Mouse (Mus musculus) monocyte, adult 2 months (primary cell): ENCODE data around the gene Clip3.

Experiments used
- DNase-seq, 2 experiments: peaks; one replicate each; pipeline ENCODE4 v3.0.0; 2022; ENCODE audit warnings: low spot score in 2 of 2, low read depth in 1 of 2

The Clip3 gene

DNA sequence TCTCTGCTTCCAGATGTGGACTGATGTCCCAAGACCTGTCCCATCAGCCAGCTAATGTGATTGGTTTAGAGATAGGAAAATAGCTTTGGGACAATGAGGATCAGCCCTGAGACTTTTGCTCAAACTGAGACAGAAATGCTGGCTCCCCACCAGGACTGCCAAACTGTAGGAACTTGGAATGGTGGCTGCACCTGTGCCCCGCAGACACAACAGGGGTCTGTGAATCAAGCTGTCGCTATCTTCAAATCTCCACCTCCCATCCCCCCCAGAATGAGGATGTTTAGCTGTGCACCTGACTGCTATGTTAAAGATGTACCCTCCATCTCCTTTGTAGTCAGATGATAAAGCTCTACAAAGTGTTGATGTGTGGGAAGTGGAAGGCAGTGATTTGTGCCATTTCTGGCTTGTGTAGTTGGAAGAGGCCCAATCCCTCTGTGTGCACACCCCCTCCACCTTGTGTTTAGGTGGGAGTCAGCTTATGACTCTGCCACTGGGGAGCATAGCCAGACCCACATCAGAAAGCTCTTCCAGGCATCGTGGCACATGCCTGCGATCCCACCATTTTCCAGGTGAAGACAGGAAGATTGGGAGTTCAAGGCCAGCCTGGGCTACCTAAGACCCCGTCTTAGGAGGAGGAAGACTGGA, 32.9 kb downstream of the Clip3 start:
- no peak for DNase-seq

DNA sequence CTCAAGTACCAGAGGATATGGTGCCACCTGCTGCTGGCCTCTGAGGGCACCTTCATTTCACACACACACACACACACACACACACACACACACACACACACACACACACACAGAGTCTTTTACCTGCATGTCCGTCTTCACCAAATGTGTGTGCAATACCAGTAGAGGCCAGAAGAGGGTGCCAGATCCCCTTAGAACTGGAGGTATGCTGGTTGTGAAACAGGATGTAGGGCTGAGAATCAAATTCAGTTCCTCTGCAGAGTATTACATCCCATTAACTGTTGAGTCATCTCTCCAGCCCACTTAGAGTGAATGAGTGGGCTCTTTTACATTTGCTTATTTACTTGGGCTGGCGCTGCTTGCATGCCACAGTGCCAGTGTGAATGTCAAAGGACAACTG, 33.8 kb downstream of the Clip3 start:
- DNase-seq: peak; percentile 43 to 70

DNA sequence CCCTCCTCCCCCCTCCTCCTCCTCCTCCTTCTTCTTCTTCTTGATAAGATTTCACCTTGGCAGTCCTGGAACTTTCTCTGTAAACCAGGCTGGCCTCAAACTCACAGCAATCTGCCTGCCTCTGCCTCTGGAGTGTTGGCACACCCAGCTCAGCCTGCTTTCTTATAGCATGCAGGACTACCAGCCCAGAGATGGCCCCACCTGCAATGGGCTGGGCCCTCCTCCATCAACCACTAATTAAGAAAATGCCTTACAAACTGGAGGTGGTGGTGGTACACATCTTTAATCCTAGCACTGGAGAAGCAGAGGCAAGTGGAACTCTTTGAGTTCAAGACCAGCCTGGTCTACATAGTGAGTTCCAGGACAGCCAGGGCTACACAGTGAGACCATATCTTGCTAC, 34.9 kb downstream of the Clip3 start:
- no peak for DNase-seq

DNA sequence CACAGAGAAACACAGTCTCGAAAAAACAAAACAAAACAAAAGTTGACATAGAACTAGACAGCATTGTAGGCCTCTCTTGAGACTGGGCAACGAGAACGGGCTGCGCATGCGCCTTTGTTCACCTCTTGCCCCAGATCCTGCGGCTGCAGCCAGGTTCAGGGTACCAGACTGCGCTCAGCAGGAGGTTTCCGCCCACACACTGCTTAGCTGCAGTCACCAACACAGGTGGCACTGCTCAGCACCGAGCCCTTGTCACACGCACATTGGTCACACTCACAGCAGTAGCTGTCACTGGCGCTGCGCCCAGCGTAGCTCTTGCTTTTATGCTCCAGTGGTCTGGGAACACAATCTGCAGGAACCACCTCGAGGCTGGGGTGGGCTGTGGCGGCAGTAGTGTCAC, 35.6 kb downstream of the Clip3 start:
- DNase-seq: no peak

DNA sequence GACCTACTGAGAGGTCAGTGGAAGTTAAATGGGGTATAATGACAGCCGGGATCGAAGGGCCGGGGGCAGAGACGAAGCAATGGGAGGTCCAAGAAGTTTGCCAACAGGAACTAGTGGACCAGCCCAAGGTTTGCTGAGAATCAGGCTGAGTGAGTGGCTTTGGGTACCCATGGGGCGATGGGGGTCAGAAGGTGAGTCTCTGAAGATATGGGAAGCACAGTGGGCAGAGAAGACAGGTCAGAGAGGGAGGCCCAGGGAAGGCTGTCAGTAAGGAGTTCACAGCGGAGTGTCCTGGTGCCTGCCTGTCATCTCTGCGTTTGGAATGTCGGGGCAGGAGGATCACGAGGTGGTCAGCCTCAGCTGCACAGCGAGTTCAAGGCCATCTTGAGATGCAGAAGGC, 36.9 kb downstream of the Clip3 start:
- DNase-seq: no peak

DNA sequence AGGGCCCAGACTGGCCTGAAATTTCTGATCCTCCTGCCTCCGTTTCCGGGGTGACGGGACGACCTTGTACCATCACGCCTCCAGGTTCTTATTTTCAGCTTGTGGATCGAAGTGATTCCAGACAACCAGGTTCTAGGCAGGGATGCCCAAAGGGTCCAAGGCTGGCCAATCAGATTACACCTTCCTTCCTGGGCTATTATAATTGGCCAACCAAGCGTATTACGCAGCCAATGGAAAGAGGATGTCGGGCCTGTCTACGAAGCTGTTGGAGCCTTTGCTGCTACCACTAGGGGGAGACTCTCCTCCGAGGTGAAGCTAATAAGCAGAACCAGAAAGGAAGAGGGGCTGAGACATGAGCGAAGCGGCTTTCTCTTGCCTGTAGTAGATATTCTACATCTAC, 40.4 kb downstream of the Clip3 start:
- DNase-seq: peak; percentile 40 to 71

DNA sequence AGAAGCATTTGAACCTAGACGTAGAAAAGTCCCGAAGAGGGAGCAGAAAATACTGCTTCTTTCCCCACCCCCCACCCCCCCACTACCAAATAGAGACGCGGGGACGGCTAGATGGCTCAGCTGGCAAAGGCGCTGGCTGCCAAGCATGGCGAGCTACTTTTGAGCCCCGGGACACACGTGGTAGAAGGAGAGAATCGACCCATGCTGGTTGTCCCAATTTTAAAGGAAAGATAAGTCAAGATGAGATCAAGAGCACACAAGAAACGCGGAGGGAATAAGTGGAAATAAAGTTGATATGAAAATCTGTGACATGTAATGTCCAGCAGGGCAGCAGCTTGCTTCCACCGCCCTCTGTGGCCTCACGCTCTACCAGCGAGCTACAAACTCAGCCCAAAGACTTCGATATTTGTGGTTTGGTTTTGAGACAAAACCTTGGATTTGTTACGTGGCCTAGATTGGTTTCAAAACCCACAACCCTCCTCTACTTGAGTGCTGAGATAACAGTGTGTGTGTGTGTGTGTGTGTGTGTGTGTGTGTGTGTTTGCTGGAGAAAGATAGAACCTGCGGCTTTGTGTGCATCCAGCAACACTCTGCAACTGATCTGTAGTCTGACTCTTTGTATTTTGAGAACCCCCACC, 41.2 kb downstream of the Clip3 start:
- no peak for DNase-seq

DNA sequence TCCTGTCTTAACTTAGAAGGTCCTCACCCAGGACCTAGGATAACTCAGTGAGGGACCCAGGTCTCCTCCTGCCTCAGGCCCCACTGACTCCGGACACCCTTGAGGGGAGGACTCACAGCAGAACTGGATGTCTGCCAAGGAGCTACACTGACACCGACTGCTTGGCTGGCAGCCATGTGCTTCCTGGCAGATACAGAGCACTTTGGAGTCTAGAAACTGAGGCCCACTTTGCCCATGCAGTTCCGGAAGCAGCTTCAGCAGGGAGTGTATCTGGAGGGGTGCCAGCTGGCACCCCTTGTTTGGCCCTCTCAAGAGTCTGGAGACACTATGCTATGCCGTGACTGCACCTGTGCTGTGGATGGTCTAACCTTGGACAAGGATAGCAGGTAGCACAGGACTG, 41.9 kb downstream of the Clip3 start:
- DNase-seq: no peak

DNA sequence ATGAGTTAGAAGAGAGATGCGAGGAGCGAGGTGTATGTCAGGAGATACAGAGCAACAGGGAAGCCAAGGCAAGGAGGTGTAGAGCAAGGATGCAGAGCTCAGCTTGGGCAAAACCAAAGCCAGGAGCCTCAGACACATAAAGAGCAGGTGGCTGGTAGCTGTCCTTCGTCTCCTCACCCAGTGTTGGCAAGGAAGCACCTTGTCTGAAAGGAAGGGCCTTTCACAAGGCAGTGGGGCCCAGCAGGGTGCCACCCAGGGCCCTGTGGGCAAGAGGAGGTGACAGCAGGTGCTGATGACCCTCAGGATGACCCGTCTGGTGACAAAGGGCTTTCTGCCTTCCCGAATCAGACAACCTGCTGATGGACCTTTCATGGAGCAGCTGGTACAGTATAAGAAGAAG, 43.0 kb downstream of the Clip3 start:
- no peak for DNase-seq

DNA sequence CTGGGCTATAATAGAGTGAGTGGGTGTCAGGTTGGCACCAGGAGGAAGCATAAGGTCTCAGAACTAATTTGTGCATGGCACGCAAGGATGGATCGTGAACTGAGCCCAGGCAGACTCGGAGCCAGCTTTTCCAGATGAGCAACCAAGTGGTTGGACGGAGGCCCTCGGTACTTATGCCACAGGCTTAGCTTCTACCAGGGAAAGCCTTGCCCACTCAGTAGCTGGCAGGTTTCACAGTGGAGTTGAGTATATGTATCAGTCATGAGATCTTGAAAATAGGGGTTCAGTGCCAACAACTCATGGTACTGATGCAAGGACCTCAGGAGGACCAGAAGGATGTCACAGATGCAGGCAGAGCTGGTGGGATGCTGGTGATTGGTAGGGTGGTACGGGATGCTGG, 44.2 kb downstream of the Clip3 start:
- no peak for DNase-seq

DNA sequence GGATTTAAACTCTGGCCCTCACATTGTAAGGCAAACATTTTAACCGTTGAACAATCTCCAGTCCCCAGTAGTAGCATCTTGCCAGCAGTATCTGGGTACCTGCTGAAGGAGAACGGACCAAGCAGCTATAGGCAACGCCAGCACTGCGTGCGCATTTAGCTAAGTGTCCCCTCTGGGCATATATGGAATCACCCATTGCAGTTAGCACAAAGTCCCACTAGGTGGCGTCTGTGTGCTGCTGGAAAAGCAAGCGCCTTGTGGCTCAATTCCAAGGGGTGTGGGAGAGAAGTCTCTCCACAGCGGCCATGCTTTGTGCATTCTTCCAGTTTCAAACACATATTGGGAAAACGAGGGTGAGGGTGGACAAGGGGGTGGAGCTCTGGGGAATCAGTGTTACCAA, 44.9 kb downstream of the Clip3 start:
- peak; percentile 33 to 44 for DNase-seq

DNA sequence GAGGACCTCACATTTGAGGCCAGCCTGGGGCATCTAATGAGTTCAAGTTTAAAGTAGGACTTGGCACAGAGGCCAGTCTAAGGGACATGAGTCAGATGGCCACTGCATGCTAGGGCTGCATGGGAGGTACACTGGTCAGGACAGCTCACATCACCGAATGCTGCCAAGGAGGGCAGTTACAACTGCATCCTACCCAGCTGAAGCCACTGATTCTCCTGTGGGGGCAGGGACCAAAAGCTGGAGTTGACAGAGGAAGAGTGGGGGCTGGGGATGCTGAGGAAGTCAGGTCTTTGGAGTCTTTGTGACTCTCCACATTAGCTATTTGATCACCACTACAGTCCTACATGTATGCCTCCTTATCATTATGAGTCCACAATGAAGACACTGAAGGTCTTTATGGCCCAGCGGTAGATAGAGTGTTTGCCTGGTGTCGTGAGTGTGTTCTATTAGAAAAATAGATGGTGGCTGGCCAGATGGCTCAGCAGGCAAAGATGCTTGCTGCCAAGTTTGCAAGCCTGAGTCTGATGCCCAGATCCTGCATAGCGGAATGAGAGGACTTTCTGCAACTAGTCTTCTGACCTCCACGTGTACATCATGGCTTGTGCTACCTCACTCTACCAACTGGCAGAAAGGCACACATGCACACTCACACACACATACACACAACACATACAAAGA, 48.0 kb downstream of the Clip3 start:
- no peak for DNase-seq

DNA sequence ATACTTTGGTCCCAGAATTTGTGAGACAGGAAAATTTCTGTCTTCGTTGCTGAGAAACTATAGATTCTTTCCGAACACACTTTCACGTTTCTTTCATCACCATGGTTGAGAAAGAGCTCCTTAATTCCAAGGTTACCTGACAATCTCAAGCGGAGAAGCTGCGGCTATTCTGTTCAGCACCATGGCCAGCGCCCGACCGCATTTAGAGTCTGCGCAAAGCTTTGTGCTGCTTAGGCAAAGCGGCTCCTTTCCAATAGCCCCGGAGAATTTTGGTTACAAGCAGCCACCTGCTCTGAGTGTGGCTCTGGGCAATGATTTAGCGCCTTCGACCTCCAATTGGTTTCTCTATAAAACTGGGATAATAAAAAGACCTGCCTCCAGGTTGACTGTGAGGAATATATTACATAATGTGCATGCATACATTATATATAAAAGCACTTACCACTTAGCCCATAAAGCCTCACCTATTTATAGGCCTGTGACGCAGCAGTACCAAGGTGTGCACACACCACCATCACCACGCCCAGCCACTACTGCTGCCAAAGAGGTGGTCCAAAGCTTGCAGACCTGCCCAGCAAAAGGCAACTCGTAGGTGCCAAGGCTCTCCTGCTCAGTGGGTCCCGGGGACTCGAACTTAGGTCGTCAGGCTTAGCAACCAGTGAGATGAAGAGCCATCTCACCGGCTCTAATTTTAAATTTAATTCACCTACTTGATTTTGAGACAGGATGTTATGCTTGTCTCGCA, 55.3 kb downstream of the Clip3 start:
- no peak for DNase-seq

DNA sequence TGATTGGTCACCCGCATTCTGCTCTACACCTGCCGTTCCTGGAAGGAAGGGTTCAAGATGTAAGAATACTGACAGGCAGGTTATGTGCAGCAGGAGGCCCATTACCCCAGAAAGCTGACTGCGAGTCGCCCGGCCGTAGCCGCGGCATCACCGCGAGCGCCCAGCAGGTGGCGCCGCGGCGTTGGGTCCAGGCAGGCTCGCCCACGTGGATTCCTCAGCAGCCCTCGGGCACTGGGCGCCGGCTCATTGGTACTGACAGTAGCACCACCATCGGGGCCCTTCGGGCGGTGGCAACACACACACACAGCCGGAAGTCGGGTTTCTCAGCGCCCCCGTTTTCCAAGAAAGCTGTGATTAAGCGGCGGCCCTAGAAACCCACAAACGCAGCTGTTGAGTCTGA, 56.3 kb downstream of the Clip3 start:
- peak in 1 of 2 experiments; percentile 40 for DNase-seq

DNA sequence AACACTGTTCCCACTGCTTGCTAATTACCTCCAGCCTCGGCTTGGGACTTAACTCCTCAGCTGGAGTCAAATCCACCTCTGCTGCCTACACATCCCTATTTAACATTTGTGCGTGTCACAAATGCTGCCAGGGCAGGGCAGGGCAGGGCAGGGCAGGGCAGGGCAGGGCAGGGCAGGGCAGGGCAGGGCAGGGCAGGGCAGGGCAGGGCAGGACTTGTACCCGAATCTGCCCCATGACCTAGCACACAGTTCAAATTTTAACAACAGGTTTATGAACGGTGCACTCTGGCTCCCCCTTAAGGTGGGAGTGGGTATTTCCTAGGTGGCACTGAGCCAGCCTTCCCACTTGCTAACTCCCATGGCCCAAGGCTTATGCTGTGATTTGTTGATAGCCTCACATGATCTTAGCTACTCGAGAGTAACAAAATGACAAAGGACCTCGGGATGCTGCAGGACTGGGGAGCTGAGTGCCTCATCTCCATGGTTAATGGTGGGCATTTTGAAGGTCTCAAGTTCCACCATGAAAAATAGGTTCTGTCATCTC, 61.8 kb downstream of the Clip3 start:
- DNase-seq: peak; percentile 17 to 53

DNA sequence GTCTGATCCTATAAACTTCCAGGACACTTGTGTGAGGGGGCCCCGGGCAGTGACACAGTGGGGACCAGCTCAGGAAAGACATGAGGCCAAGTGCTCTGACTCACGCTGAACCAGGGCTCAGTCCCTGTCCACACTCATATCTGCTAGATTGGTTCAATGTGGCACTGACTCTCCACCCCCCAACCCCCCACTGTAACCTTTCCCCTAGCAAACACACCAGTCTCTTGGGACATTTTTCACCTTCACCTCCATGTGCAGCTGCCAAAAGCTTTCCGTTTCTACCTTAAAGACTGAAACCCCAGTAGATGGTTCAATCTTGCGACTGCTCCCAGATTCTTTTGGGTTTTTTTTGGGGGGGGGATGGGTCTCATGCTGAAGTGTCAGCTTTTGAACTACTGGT, 62.5 kb downstream of the Clip3 start:
- DNase-seq: no peak
